Mouse (Mus musculus): ENCODE data around the gene Mzf1.

Mzf1 gene

GRCm38 (mm10) chr7:13001584-13001983 is 53.0 kb downstream of the Mzf1 start:
- DNase-seq, result no peak

DNA sequence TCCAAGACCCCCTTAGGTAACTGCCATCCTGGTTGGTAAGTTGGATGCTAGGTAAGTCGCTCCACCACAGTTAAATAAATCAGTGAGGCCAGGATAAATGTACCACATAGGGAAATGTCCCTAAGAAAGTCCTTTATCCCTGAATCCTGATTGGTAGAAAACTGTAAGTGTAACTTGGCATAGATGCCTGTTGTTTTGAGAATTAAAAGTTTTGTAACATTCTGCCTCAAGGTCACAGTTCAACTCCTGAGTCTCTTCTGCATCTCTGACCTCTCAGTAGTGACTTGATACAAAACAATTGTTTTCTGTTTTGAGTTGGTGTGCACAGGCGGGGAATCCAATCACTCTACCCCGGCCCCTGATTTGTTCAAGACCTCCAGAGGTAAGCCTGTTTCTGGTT is 55.7 kb downstream of the Mzf1 start, which contains the start of gene Trim28:
Gene Trim28, plus strand, starts transcription at position 264 of the 400 bp plus-strand sequence.
- no peak for DNase-seq

DNA sequence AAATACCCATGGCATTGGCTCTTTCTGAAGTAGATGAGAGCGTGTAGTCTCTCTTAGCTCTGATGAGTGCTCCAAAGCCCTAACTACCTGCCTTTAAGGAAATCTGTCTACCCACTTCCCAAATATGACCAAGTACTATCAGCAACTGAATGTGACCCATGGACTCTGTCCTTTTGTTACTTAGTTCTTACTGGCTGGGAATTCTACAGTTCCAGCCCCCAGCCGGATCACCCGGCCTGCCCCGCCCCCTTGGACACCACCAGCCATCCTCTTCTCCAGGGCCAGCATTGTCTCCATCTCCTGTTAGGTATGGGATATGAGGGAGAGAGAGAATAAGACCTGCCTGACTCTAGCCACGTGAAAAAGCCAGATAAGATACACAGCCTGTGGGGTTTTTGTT is 56.5 kb downstream of the Mzf1 start, which contains the start of gene Slc27a5:
Gene Slc27a5, minus strand, starts transcription at position 140 of the 400 bp plus-strand sequence.
- no peak for DNase-seq

DNA sequence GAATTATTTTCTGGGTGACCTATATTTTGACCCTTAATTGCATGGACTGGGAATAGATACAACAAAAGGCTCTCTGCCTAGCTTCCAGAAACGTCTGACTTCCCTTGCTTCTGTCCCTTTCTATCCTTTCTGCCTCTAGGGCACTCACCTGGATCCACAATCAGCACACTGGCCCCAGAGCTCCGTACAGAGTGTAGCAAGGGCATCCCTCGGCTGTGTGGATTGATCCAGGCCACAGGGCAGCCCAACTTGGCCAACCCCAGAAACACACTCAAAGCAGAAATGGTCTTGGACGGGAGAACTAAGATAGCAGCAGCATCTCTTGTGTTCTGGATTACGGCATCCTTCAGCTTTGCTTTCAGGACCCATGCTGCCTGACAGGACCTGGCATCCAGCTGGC is 57.3 kb downstream of the Mzf1 start:
- DNase-seq, result no peak

DNA sequence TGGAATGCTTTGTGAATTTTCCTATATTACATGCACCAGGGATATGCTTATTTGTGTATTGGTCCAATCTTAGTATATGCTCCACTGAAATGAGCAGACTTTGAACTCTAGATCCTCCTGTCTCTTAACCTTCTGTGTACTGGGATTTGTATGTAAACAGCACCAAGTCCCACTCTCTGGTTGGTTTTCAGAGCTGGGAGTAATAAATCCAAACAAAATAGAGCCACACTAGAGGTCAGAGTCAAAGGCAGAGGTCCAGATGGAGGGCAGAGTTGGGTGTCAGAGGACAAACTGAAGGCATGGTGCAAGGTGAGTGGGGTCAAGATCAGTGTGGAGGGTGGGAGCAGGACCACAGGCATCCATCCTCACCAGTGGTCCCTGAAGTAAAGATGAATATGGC is 58.7 kb downstream of the Mzf1 start:
- no peak for DNase-seq

- no peak for DNase-seq
These were observed 61.4 kb downstream of the Mzf1 start for GRCm38 (mm10) chr7:12993148-12993547.
